Mouse (Mus musculus) forebrain, embryonic 13.5 days (tissue): ENCODE results near the gene Zfp36l1. TPM values are rescaled to one million over a fixed set of nuclear protein-coding genes. Genes with fewer than 3 reads are reported as not detected.
A peak's percentile ranks its signal among the peaks of the same experiment; 100 is the strongest.
"Not testable (repeated sequence)": the region's sequence is repeated elsewhere in the genome, so short reads cannot be mapped to it uniquely, and the experiment has no call there.

Experiments
- ATAC-seq: fragments of 200-750 bp; cut with Nextera tagmentation; 2 replicates; pipeline ENCODE4 v1.8.0; 2017
- H3K27ac ChIP-seq: fragments of 300-500 bp; sonication (generic); 2 replicates; pipeline ENCODE4 v1.5.1; 2015; ENCODE audit warnings: inconsistent platforms, mild to moderate bottlenecking, moderate library complexity
- H3K27me3 ChIP-seq: fragments of 300-500 bp; sonication (generic); 2 replicates; pipeline ENCODE4 v1.6.1; 2015; ENCODE audit warnings: mild to moderate bottlenecking, inconsistent platforms
- H3K36me3 ChIP-seq: fragments of 300-500 bp; sonication (generic); 2 replicates; pipeline ENCODE4 v1.6.1; 2015; ENCODE audit warnings: mild to moderate bottlenecking, inconsistent platforms; ENCODE audit not compliant: poor library complexity, severe bottlenecking
- H3K4me1 ChIP-seq: fragments of 300-500 bp; sonication (generic); 2 replicates; pipeline ENCODE4 v1.6.1; 2015; ENCODE audit warnings: inconsistent platforms
- H3K4me2 ChIP-seq: fragments of 300-500 bp; sonication (generic); 2 replicates; pipeline ENCODE4 v1.6.1; 2015; ENCODE audit warnings: inconsistent platforms, mild to moderate bottlenecking, moderate library complexity
- H3K4me3 ChIP-seq: fragments of 300-500 bp; sonication (generic); 2 replicates; pipeline ENCODE4 v1.5.1; 2015; ENCODE audit warnings: mild to moderate bottlenecking, inconsistent platforms
- H3K9ac ChIP-seq: fragments of 300-500 bp; sonication (generic); 2 replicates; pipeline ENCODE4 v1.6.1; 2015; ENCODE audit warnings: mild to moderate bottlenecking, inconsistent platforms
- H3K9me3 ChIP-seq: fragments of 300-500 bp; sonication (generic); replicated peaks from 2 replicates; pipeline ENCODE4 v1.6.1; 2016; ENCODE audit warnings: inconsistent platforms
- WGBS: fragments of 180-500 bp; shearing (Covaris S2); methylation state at CpG from one replicate; pipeline ENCODE4 v1.1.7; 2015; 5-methylcytosine and 5-hydroxymethylcytosine counted together
- polyA plus RNA-seq: library from polyadenylated mRNA; unstranded; fragments of >200 nt; fragmentation: Nextera tagmentation; extraction: Ambion mirVana; gene quantifications from 2 replicates; pipeline ENCODE4 v1.2.1, GENCODE M21; 2015

Gene Zfp36l1
- polyA plus RNA-seq, 1 experiment from 2014 or later = 52.6 TPM

- H3K9me3 ChIP-seq = no peaks in the 10 kb centered on the region
- H3K27me3 ChIP-seq = peaks cover 6% of the 10 kb centered on the region; the same call in 1 of the 2 replicates
- peak overlapping the region; percentile 73 for H3K9ac ChIP-seq
- ATAC-seq = no peak
- peaks cover 52% of the 10 kb centered on the region for H3K4me1 ChIP-seq
- peak overlapping the region; percentile 88 for H3K27ac ChIP-seq
- WGBS = under 1% methylated on average over 51 of the region's 51 CpGs
- H3K36me3 ChIP-seq = peaks cover 7% of the 10 kb centered on the region; the same call in 1 of the 2 replicates
- H3K4me3 ChIP-seq = peak overlapping the region; percentile 67
- H3K4me2 ChIP-seq = peak overlapping the region; percentile 97
Observed at GRCm38 (mm10) chr12:80114031-80114891, 1.4 kb upstream of the Zfp36l1 start.

GRCm38 (mm10) chr12:80113586-80114021 lies 791 bp upstream of the Zfp36l1 start:
- 1% methylated on average over 22 of the region's 22 CpGs for WGBS
- no peak for ATAC-seq
- peak overlapping the region; percentile 97 for H3K4me2 ChIP-seq
- H3K27ac ChIP-seq = peak overlapping the region; percentile 88
- peaks cover 7% of the 10 kb centered on the region; the same call in 1 of the 2 replicates for H3K36me3 ChIP-seq
- peak overlapping the region; percentile 73 for H3K9ac ChIP-seq
- H3K9me3 ChIP-seq = no peaks in the 10 kb centered on the region
- peak overlapping the region; percentile 67 for H3K4me3 ChIP-seq
- peaks cover 52% of the 10 kb centered on the region for H3K4me1 ChIP-seq
- H3K27me3 ChIP-seq = peaks cover 6% of the 10 kb centered on the region; the same call in 1 of the 2 replicates

DNA sequence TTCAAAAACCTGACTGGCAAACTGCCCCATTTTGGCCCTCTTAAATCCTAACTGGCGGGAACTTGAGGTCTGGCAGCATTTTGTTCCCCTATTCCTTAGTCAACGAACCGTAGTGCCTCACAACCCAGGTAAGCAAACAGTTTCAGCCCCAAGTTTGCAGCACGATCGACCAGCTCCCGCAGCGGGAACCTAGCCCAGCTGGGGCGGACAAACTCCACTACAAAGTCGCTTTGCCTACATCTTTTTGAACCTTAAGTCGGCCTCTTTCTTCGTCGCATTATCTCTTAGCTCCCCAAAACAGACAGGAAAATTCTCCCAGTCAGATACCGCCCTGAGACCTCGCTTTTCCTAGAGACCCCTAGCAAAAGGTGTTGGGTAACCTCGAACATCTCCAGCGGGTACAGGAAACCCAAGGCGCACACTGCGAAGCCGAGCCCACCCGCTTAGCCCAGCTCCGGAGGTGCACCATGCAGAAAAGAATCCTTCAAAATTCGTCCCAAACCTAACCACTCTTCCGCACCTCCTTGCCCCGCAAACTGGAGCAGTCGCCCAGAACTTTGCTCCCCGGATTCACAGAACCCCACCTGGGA lies 647 bp downstream of the Zfp36l1 start:
- Histone ChIP-seq H3K9me3 (no peaks in the 10 kb centered on the region), H3K27me3 (peaks cover 6% of the 10 kb centered on the region; the same call in 1 of the 2 replicates), H3K36me3 (peaks cover 10% of the 10 kb centered on the region), H3K9ac (peak overlapping the region; percentile 86), H3K27ac (peak overlapping the region; percentile 85), H3K4me3 (peak overlapping the region; percentile 67), H3K4me2 (peak overlapping the region; percentile 97), H3K4me1 (peaks cover 52% of the 10 kb centered on the region)
- no peak for ATAC-seq
- WGBS = under 1% methylated on average over 26 of the region's 26 CpGs

- no peak for ATAC-seq
- Histone ChIP-seq H3K9ac (peak overlapping the region; percentile 86), H3K27me3 (peaks cover 6% of the 10 kb centered on the region; the same call in 1 of the 2 replicates), H3K27ac (peak overlapping the region; percentile 85), H3K36me3 (peaks cover 14% of the 10 kb centered on the region), H3K4me2 (peak overlapping the region; percentile 97), H3K4me3 (peak overlapping the region; percentile 67), H3K9me3 (no peaks in the 10 kb centered on the region), H3K4me1 (peaks cover 47% of the 10 kb centered on the region)
- under 1% methylated on average over 29 of the region's 29 CpGs for WGBS
Observed at GRCm38 (mm10) chr12:80111131-80112070, 1.4 kb downstream of the Zfp36l1 start.

DNA sequence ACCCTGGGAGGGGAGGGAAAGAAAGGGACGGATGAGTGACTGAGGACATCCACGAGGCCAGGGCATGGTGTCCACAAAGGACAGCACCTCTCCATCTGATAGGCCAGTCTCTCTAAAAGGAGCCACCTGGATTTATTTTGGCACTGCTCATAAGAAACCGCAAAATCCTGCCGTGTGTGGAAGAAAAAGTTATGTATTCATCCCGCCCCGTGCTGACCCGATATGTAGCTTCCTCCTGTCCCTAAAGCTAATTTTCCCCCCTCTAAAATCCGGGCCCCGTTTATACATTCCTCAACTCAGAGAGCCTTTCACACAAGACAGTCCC lies 2.3 kb downstream of the Zfp36l1 start:
- H3K4me1 ChIP-seq = peaks cover 41% of the 10 kb centered on the region
- ATAC-seq = no peak
- peaks cover 14% of the 10 kb centered on the region for H3K36me3 ChIP-seq
- H3K27ac ChIP-seq = peak overlapping the region; percentile 85
- peak overlapping the region; percentile 97 for H3K4me2 ChIP-seq
- peaks cover 6% of the 10 kb centered on the region; the same call in 1 of the 2 replicates for H3K27me3 ChIP-seq
- H3K4me3 ChIP-seq = peak overlapping the region; percentile 67
- H3K9ac ChIP-seq = peak overlapping the region; percentile 86
- no peaks in the 10 kb centered on the region for H3K9me3 ChIP-seq
- WGBS = under 1% methylated on average over 9 of the region's 9 CpGs

DNA sequence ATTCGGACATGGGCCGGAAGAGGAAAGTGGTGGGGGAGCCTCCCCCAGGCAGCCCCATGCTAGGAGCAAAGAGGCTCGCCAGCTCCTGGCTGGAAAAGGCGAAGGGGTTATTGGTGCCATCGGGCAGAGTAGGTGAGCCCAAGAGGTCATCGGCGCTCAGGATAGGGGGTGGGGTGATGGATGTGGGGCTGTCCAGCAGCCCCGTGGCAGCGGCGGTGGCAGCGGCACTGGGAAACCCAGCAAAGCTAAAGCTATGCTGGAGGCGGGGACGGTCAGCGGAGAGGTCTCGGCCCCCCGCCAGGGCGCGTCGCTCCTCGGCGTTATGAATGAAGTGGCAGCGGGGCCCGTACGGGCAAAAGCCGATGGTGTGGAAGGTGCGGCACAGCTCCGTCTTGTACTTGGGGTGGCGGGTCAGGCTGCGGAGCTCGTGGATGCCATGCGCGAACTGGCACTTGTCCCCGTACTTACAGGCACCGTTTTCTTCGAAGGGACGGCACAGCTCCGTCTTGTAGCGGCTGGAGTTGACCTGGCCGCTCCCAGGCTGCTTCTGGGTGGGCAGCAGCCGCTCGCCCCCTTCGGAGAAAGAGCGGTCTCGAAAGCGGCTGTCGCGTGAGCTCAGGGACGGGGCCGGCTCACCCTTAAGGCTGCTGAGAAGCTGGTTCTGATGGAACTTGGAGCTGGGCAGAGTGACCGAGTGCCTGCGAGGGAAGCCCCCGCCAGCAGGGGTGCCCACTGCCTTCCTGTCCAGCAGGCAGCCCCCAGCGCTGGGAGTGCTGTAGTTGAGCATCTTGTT lies 2.9 kb downstream of the Zfp36l1 start:
- no peaks in the 10 kb centered on the region for H3K9me3 ChIP-seq
- peak overlapping the region; percentile 97 for H3K4me2 ChIP-seq
- H3K36me3 ChIP-seq = peaks cover 14% of the 10 kb centered on the region
- H3K9ac ChIP-seq = peak overlapping the region; percentile 86
- H3K27ac ChIP-seq = peak overlapping the region; percentile 85
- peaks cover 41% of the 10 kb centered on the region for H3K4me1 ChIP-seq
- ATAC-seq = peak; percentile 16; the same call in 1 of the 2 replicates
- H3K27me3 ChIP-seq = peaks cover 6% of the 10 kb centered on the region; the same call in 1 of the 2 replicates
- WGBS = 2% methylated on average over 53 of the region's 53 CpGs
- peak overlapping the region; percentile 67 for H3K4me3 ChIP-seq

DNA sequence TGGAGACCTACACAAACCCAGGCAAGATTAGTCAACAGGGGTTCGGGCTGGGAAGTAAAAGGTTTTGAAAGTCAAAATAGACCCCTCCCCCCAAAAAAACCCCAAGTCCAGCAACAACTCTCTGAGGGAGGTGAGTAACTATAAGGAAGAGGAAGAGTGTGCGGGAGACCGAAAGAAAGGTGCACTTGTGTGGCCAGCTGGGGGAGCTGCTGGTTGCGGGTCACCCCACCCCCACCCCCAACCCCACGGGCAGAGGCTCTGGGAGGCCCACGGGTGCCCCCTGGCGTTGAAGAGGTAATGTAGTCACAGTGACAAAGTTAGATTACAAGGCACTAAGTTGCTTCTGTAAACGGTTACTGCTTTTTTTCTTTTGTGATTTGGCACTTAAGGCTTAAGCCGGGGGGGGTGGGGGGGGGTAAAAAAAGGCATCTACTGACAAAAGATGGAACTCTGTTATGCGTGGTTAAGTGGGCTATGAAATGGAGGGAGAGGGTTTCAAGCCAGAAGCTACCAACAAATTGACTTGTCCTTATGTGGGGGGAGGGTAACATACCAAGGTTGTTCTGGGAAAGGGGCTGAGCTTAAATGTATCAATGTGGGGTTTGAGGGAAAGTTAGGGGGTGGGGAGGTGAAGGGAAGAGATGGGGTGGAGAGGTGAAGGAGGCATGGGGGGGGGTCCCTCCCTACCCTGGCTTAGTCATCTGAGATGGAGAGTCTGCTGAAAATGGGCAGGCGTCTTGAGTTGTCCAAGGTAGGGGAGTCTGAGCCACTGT lies 3.7 kb downstream of the Zfp36l1 start:
- not testable (repeated sequence) for H3K9me3 ChIP-seq, H3K27me3 ChIP-seq
- peak overlapping the region; percentile 85 for H3K27ac ChIP-seq
- peak overlapping the region; percentile 67 for H3K4me3 ChIP-seq
- ATAC-seq = peak; percentile 54
- peaks cover 14% of the 10 kb centered on the region for H3K36me3 ChIP-seq
- peak overlapping the region; percentile 97 for H3K4me2 ChIP-seq
- H3K9ac ChIP-seq = peak overlapping the region; percentile 86
- WGBS = 1% methylated on average over 11 of the region's 11 CpGs
- peaks cover 32% of the 10 kb centered on the region for H3K4me1 ChIP-seq

DNA sequence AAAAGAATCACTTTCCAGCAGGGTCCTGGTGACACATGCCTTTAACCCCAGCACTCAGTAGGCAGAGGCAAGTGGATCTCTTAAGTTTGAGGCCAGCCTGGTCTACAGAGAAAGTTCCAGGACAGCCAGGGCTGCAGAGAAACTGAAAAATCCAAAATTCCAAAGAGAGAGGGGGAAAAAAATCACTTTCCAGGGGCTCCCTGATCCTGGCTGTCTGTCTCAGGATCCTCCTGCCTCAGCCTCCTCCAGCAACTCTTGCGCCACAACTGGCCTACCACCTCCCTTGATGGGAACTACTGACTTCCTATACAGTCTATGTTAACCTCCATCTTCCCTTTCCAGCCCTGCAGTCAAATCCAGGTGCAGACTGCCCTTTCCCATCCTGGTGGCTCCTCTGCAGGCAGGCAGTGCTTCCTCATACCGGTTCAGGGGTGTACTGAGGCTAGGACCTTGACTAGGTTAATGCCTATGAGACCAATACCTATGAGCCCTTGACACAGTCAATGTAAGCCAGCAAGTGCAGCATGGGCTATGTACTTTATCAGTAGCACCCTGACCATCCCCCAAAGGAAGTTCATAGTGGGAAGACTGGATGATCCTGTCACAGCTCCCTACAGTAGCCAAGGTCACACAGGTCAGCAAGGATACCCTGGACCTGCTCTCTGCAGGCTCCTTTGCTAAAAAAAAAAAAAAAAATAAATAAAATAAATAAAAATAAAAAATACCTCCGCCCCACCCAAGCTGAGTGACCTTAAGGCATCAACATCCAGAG lies 5.7 kb downstream of the Zfp36l1 start:
- Histone ChIP-seq H3K9ac (no peak overlapping the region), H3K27ac (peak overlapping the region; percentile 7; the same call in 1 of the 2 replicates), H3K4me2 (no peak overlapping the region), H3K4me3 (no peak overlapping the region), H3K4me1 (peaks cover 21% of the 10 kb centered on the region), H3K36me3 (peaks cover 14% of the 10 kb centered on the region), H3K9me3 (no peaks in the 10 kb centered on the region), H3K27me3 (0 out of 2 replicates have a peak, but pooled peaks cover 3% of the 10 kb centered on the region)
- no peak for ATAC-seq
- 91% methylated on average over 3 of the region's 3 CpGs for WGBS

- 0 out of 2 replicates have a peak overlapping the region, but pooled peaks have one; percentile 7 for H3K27ac ChIP-seq
Observed at GRCm38 (mm10) chr12:80106138-80106895, 6.5 kb downstream of the Zfp36l1 start.

More at GRCm38 (mm10) chr12:80106138-80106895, 6.5 kb downstream of the Zfp36l1 start:
- Histone ChIP-seq H3K27me3 (0 out of 2 replicates have a peak, but pooled peaks cover 3% of the 10 kb centered on the region), H3K9ac (no peak overlapping the region), H3K4me2 (no peak overlapping the region), H3K4me3 (no peak overlapping the region), H3K9me3 (no peaks in the 10 kb centered on the region), H3K36me3 (peaks cover 14% of the 10 kb centered on the region), H3K4me1 (peaks cover 13% of the 10 kb centered on the region)
- ATAC-seq = no peak
- WGBS = 83% methylated on average over 4 of the region's 4 CpGs
